ENCODE assay signal across 19 mouse cellular contexts in the genomic region with DNA sequence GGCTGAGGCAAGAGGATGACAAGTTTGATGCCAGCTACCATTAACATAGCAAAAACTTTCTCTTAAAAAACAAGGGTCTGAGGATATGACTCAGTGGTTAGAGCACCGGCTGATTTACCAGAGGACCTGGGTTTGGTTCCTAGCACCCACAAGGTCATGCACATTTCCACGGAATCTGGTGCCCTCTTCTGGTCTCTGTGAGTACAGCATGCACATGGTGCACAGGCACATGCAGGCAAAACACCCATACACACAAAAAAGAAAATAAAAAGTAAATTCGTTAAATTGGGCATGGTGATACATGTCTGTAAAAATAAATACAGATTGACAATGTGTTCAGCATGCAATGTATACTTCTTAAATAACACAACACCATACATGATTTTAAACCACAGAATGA. TPM values are rescaled to one million over a fixed set of nuclear protein-coding genes. Genes with fewer than 3 reads are reported as not detected.
DNase-seq lines count a peak whose midpoint lies in the region; ATAC-seq and TF ChIP-seq lines count a peak whose summit lies in the region.
"Not testable (repeated sequence)": the region's sequence is repeated elsewhere in the genome, so short reads cannot be mapped to it uniquely, and the experiment has no call there.
"Had no signal": no experiment of that assay in that cellular context is flagged by ENCODE, and none has a peak within 500 bp of the region (broad histone marks: within the 10 kb centered on the region; RNA-seq: fewer than 3 reads in every experiment).

No protein-coding gene starts in this region.

- H3K4me3 ChIP-seq in ES-Bruce4 (ENCODE audit: low read depth, low read length); kidney, adult 2 months (ENCODE audit: insufficient read depth, low read depth, low read length); liver, postnatal 0 days (ENCODE audit: low read depth, low read length): not testable (repeated sequence)

- not testable (repeated sequence) for TF ChIP-seq EP300 in ES-Bruce4 (IDR thresholded peaks at IDR 0.05; ENCODE audit: insufficient read depth, low read depth, low read length); liver, postnatal 0 days (IDR thresholded peaks at IDR 0.05; ENCODE audit: low read depth)

- H3K4me1 ChIP-seq in ES-Bruce4 (ENCODE audit: control insufficient read depth, insufficient read depth, low read length); kidney, adult 2 months (ENCODE audit: control insufficient read depth, insufficient read depth, low read length); liver, postnatal 0 days (ENCODE audit: insufficient read depth): not testable (repeated sequence)

- TF ChIP-seq CTCF in ES-Bruce4 (IDR thresholded peaks at IDR 0.05; ENCODE audit: low read depth, low read length): peak; percentile 49
- TF ChIP-seq CTCF in kidney, adult 2 months (conservative IDR thresholded peaks at IDR 0.05; ENCODE audit: insufficient read depth, insufficient read length, low read depth, low read length): not testable (repeated sequence)
- TF ChIP-seq CTCF in liver, postnatal 0 days (IDR thresholded peaks at IDR 0.05; ENCODE audit: low read depth): peak; percentile 23; the same call in 1 of the 2 replicates

- not testable (repeated sequence) for H3K27me3 ChIP-seq in ES-Bruce4 (ENCODE audit: control insufficient read depth, insufficient read depth, low read length, poor library complexity, severe bottlenecking); kidney, adult 2 months (replicated peaks; ENCODE audit: control insufficient read depth, insufficient read depth, low read length); liver, postnatal 0 days (ENCODE audit: insufficient read depth, low read length)

- not testable (repeated sequence) for H3K9ac ChIP-seq in ES-Bruce4 (ENCODE audit: low read depth, poor library complexity, severe bottlenecking); liver, postnatal 0 days (replicated peaks)

- 63% methylated on average over 3 of the region's 3 CpGs for WGBS in kidney, adult 2 months
- WGBS in liver, postnatal 0 days (ENCODE audit: insufficient replicate concordance): 55% methylated on average over 3 of the region's 3 CpGs

- DNase-seq in ZHBTc4 (ENCODE audit: low read depth, low spot score): peak; percentile 63
- DNase-seq in gastrocnemius, postnatal 4 days (ENCODE audit: low spot score in 2 of 2): peak; percentile 9 to 10
- DNase-seq in kidney, adult 2 months: peak; percentile 19
- DNase-seq in liver, postnatal 0 days: not testable (repeated sequence)
- DNase-seq in ovary, adult 18-20 months (ENCODE audit: low spot score): peak; percentile 4
- peak; percentile 1 for DNase-seq in thymus, postnatal 0 days (ENCODE audit: low spot score)

- not testable (repeated sequence) for TF ChIP-seq POLR2A in ES-Bruce4 (IDR thresholded peaks at IDR 0.05; ENCODE audit: insufficient read depth, low read length); kidney, adult 2 months (IDR thresholded peaks at IDR 0.05; ENCODE audit: low read depth, low read length)

- H3K36me3 ChIP-seq in ES-Bruce4 (ENCODE audit: control insufficient read depth, insufficient read depth, low read length, poor library complexity, severe bottlenecking); kidney, adult 2 months (ENCODE audit: control insufficient read depth, insufficient read depth, low read length); liver, postnatal 0 days (replicated peaks; ENCODE audit: insufficient read depth, low read length): not testable (repeated sequence)

- H3K27ac ChIP-seq in ES-Bruce4 (ENCODE audit: insufficient read depth, low read length); kidney, adult 2 months (ENCODE audit: insufficient read depth, low read depth, low read length); liver, postnatal 0 days (ENCODE audit: low read depth): not testable (repeated sequence)

- peaks cover 24% of the 10 kb centered on the region for H3K9me3 ChIP-seq in ES-Bruce4 (replicated peaks; ENCODE audit: control insufficient read depth, insufficient read depth, low read length, poor library complexity, severe bottlenecking)
- peaks cover 53% of the 10 kb centered on the region for H3K9me3 ChIP-seq in liver, postnatal 0 days (ENCODE audit: low read length)

- not testable (repeated sequence) for H3K4me2 ChIP-seq in liver, postnatal 0 days (ENCODE audit: low read depth, low read length)

- not testable (repeated sequence) for ATAC-seq in liver, postnatal 0 days

RNA-seq across cellular contexts. Expression of gene Zfp978, which starts 20.9 kb away (rescaled TPM):
- 41.4 and 46.3 TPM in 2 replicates for polyA plus RNA-seq in ES-Bruce4 (2011; ENCODE audit: insufficient read depth, insufficient read length, low read depth, missing spikeins)
- not detected for total RNA-seq in gastrocnemius, postnatal 4 days (2021)
- not detected in 2 replicates for polyA plus RNA-seq in kidney, adult 2 months (2012; rRNA removed)
- polyA plus RNA-seq in liver, postnatal 0 days (2015; fragmentation: Nextera tagmentation; extraction: Ambion mirVana): not detected in 2 replicates
- polyA plus RNA-seq in thymus, postnatal 0 days (2015; fragmentation: Nextera tagmentation; extraction: Ambion mirVana): not detected in 2 replicates
- total RNA-seq: adrenal gland, postnatal 25 days; gastrocnemius, adult 2 months; gastrocnemius, postnatal 36 days had no signal
- polyA plus RNA-seq: adrenal gland, adult 2 months; embryonic facial prominence, embryonic 13.5 days; forebrain, embryonic 14.5 days; heart, adult 2 months; heart, embryonic 16.5 days; hindbrain, embryonic 10.5 days; hindbrain, embryonic 14.5 days had no signal

RNA-seq across cellular contexts. Expression of gene Zfp988, which starts 34.8 kb away (rescaled TPM):
- polyA plus RNA-seq in ES-Bruce4 (2011; ENCODE audit: insufficient read depth, insufficient read length, low read depth, missing spikeins): 19.4 and 25.2 TPM in 2 replicates
- total RNA-seq in gastrocnemius, postnatal 4 days (2021): not detected
- polyA plus RNA-seq in kidney, adult 2 months (2012; rRNA removed): not detected in 2 replicates
- polyA plus RNA-seq in liver, postnatal 0 days (2015; fragmentation: Nextera tagmentation; extraction: Ambion mirVana): 0.08 TPM in 1 of 2 replicates, not detected in the other
- 0.48 and 0.60 TPM in 2 replicates for polyA plus RNA-seq in thymus, postnatal 0 days (2015; fragmentation: Nextera tagmentation; extraction: Ambion mirVana)
- total RNA-seq: gastrocnemius, adult 2 months; gastrocnemius, postnatal 36 days; heart, adult 2 months; heart, postnatal 25 days had no signal
- polyA plus RNA-seq: adrenal gland, adult 2 months; embryonic facial prominence, embryonic 13.5 days; forebrain, embryonic 14.5 days; heart, adult 2 months; heart, embryonic 12.5 days; hindbrain, embryonic 10.5 days had no signal

Comparison
In these comparisons a context has a peak if more than half of its experiments do, and no peak if none do; other contexts are left out.
1. RNA of gene Zfp978, which starts 20.9 kb away (polyA plus RNA-seq): 41.4 to 46.3 TPM in ES-Bruce4; not detected in liver, postnatal 0 days, not detected in kidney, adult 2 months and not detected in thymus, postnatal 0 days; every median in the first group is over 10 times any median in the second.
2. RNA of gene Zfp988, which starts 34.8 kb away (polyA plus RNA-seq): 19.4 to 25.2 TPM in ES-Bruce4; 0.48 to 0.60 TPM in thymus, postnatal 0 days, 0.08 TPM in liver, postnatal 0 days and not detected in kidney, adult 2 months; every median in the first group is over 10 times any median in the second.